Mouse (Mus musculus) testis, postnatal 10 days (tissue): Measurements from ENCODE around the gene Bcl2l11.
A peak's percentile ranks its signal among the peaks of the same experiment; 100 is the strongest.

Experiments
- DNase-seq: peaks from one replicate; pipeline ENCODE4 v3.0.0; 2021; ENCODE audit warnings: low spot score

Bcl2l11 gene

GRCm38 (mm10) chr2:128211022-128211880 lies 85.4 kb downstream of the Bcl2l11 start:
- DNase-seq: peak; percentile 43

DNA sequence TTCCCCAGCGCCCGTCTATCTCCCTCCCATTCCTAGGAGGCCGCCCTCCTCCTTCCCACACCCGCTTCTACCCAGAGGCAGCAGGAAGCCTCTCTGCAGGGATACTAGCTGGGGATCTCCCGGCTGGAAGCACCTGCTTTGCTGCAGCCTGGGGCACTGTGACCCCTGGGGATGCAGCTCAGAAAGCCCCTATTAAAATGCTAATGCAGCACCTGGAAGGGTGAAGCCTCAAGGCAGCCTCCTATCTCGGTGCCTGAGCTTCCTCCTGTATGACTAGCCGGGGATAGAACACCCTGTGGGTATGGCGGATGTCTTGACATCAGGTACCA lies 86.0 kb downstream of the Bcl2l11 start:
- no peak for DNase-seq
